Mouse (Mus musculus) urinary bladder, postnatal 0 days (tissue): ENCODE measurements around the gene Ptx3. TPM values are rescaled to one million over a fixed set of nuclear protein-coding genes. Genes with fewer than 3 reads are reported as not detected.

Experiments used
- polyA plus RNA-seq: library from polyadenylated mRNA; unstranded; fragments of >200 nt; fragmentation: Nextera tagmentation; extraction: Ambion mirVana; gene quantifications from 2 replicates; pipeline ENCODE4 v1.2.1, GENCODE M21; 2015

Ptx3 gene
- 4.0 and 8.2 TPM in 2 replicates for polyA plus RNA-seq

GRCm38 (mm10) chr3:66219655-66220191 lies at the start of gene Ptx3:
Gene Ptx3, plus strand, starts transcription at chr3:66219910.

Other genes starting within 250 kb of the Ptx3 start
- 0.30 TPM in 1 of 2 replicates, not detected in the other for gene Veph1, start 76.9 kb downstream of the Ptx3 start, polyA plus RNA-seq